Mouse (Mus musculus): Measurements from ENCODE around the gene Schip1.

Gene Schip1

GRCm38 (mm10) chr3:68660538-68660937, 595.9 kb downstream of the Schip1 start:
- no peak for DNase-seq (ENCODE audit: low read depth, low spot score)

GRCm38 (mm10) chr3:68662386-68662785, 597.8 kb downstream of the Schip1 start:
- DNase-seq (ENCODE audit: low read depth, low spot score): no peak

DNA sequence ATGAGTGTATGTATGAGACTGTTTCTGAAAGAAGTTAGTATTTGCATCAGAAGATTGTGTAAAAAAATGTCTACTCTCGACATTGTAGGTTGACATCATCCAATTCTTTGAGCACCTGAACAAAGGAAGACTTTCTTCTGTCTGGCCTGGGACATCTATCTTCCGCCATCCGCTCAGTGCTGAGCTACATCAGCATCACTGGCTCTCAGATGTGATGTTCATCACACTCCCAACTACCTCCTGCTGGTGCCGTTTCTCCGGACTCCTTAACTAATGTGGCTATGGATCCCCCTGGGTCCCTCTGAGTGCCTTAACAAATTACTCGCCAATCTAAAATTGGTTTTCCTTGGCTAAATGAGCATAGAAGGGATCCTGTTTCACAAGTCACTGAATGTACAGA, 599.7 kb downstream of the Schip1 start:
- DNase-seq (ENCODE audit: low read depth, low spot score): no peak

DNA sequence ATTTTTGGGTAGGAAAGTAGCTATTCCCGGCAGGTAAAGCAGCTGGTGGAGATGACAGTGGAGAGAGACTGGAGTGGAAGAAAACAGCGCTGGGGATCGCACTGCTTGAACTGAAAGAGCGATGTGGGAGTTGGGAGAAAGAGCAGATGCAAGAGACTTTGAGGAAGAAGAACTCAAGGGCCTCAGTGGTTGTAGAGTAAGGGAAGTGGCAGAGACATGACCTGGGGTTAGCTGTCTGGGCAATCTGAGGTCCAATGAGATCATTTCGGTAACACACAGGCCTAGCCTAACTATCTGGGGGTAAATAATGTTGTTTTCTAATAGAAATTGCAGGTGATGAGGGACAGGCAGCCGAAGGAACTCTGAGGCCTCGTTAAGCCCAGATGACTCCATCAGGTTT, 601.8 kb downstream of the Schip1 start:
- DNase-seq (ENCODE audit: low read depth, low spot score): no peak

GRCm38 (mm10) chr3:68667852-68668251, 603.2 kb downstream of the Schip1 start:
- DNase-seq (ENCODE audit: low read depth, low spot score): no peak

DNA sequence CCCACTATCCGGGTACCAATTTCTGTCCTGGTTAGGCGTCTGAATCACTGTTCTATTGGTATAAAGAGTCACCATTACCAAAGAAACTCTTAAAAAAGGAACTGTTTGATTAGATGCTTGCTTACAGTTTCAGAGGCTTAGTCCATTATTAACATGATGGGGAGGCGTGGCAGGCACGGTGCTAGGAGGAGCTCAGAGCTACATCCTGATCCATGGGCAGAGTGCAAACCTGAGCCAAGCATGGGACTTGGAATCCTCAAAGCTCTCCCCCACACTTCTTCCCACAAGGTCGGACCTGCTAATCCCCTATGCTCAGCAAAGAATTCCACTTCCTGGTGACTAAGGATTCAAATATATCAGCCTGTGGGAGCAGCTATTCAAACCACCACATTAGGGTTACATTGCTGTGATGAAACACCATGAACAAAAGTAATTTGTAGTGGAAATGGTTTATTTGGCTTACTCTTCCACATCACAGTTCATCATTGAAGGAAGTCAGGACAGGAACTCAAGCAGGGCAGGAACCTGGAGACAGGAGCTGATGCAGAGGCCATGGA, 604.9 kb downstream of the Schip1 start:
- no peak for DNase-seq (ENCODE audit: low read depth, low spot score)

DNA sequence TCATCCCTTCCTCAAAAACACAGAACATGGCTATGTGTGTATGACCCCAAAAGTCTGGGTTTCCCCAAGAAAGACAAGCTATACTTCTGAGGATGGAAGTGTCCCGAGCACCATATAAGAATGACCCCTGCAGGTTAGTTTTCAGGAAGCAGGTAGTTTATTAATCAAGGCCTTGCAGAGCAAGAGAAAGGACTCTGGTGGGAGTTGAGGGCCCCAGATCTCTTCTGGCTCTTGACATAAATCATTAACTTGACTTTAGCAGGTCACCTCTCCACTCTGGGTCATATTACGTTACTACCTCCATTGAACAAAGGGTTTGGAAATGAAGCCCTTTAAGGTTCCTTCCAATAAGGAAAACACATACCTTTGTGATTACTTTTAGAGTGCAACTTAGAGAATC, 610.1 kb downstream of the Schip1 start:
- no peak for DNase-seq (ENCODE audit: low read depth, low spot score)

GRCm38 (mm10) chr3:68675216-68675835, 610.7 kb downstream of the Schip1 start:
- DNase-seq (ENCODE audit: low read depth, low spot score): no peak
